In genomic region chr1:127577083-127577482, GRCm38 (mm10) we compare ENCODE assay signal across 10 mouse cellular contexts.
A peak's percentile ranks its signal among the peaks of the same experiment; 100 is the strongest.
DNase-seq lines count a peak whose midpoint lies in the region; ATAC-seq lines count a peak whose summit lies in the region.
"Had no signal": no experiment of that assay in that cellular context is flagged by ENCODE, and none has a peak within 500 bp of the region (broad histone marks: within the 10 kb centered on the region; RNA-seq: fewer than 3 reads in every experiment).

No protein-coding gene starts in this region.

- H3K4me3 ChIP-seq in neural tube, embryonic 11.5 days (ENCODE audit: low read depth, low read length) = no peak overlapping the region
- H3K4me3 ChIP-seq in forebrain, embryonic 11.5 days (ENCODE audit: low read depth, low read length) = no peak overlapping the region
- H3K4me3 ChIP-seq in midbrain, embryonic 10.5 days = no peak overlapping the region
- H3K4me3 ChIP-seq: embryonic facial prominence, embryonic 15.5 days; lung, embryonic 15.5 days had no signal

- H3K9ac ChIP-seq in neural tube, embryonic 11.5 days (ENCODE audit: low read length) = no peak overlapping the region
- H3K9ac ChIP-seq in forebrain, embryonic 11.5 days (ENCODE audit: low read length) = no peak overlapping the region; the same call in 1 of the 2 replicates
- H3K9ac ChIP-seq: embryonic facial prominence, embryonic 15.5 days; lung, embryonic 15.5 days had no signal

- H3K4me2 ChIP-seq in neural tube, embryonic 11.5 days (ENCODE audit: low read depth) = 0 out of 2 replicates have a peak overlapping the region, but pooled peaks have one; percentile 15
- H3K4me2 ChIP-seq in forebrain, embryonic 11.5 days (ENCODE audit: low read depth, low read length, severe bottlenecking) = peak overlapping the region; percentile 27; the same call in 1 of the 2 replicates
- H3K4me2 ChIP-seq: embryonic facial prominence, embryonic 15.5 days; lung, embryonic 15.5 days had no signal

- H3K9me3 ChIP-seq in neural tube, embryonic 11.5 days (ENCODE audit: control insufficient read depth, low read length) = no peaks in the 10 kb centered on the region
- H3K9me3 ChIP-seq in forebrain, embryonic 11.5 days (ENCODE audit: control insufficient read depth, low read length) = no peaks in the 10 kb centered on the region
- H3K9me3 ChIP-seq in midbrain, embryonic 10.5 days (replicated peaks) = no peaks in the 10 kb centered on the region
- H3K9me3 ChIP-seq: embryonic facial prominence, embryonic 15.5 days; lung, embryonic 15.5 days had no signal

- no peaks in the 10 kb centered on the region for H3K36me3 ChIP-seq in neural tube, embryonic 11.5 days (ENCODE audit: control insufficient read depth, insufficient read depth, low read length)
- no peaks in the 10 kb centered on the region for H3K36me3 ChIP-seq in forebrain, embryonic 11.5 days (ENCODE audit: control insufficient read depth, insufficient read depth, low read length)
- no peaks in the 10 kb centered on the region for H3K36me3 ChIP-seq in midbrain, embryonic 10.5 days
- H3K36me3 ChIP-seq: embryonic facial prominence, embryonic 15.5 days; lung, embryonic 15.5 days had no signal

- H3K27ac ChIP-seq in neural tube, embryonic 11.5 days (ENCODE audit: low read depth, low read length) = no peak overlapping the region
- H3K27ac ChIP-seq in forebrain, embryonic 11.5 days (ENCODE audit: low read depth, low read length) = peak overlapping the region; percentile 70
- peak overlapping the region; percentile 80 for H3K27ac ChIP-seq in midbrain, embryonic 10.5 days (replicated peaks)
- H3K27ac ChIP-seq: embryonic facial prominence, embryonic 15.5 days; lung, embryonic 15.5 days had no signal

- peaks cover 13% of the 10 kb centered on the region; the same call in 1 of the 2 replicates for H3K27me3 ChIP-seq in neural tube, embryonic 11.5 days (ENCODE audit: control insufficient read depth, insufficient read depth, low read length)
- no peaks in the 10 kb centered on the region for H3K27me3 ChIP-seq in forebrain, embryonic 11.5 days (ENCODE audit: control insufficient read depth, insufficient read depth, low read length)
- 0 out of 2 replicates have a peak, but pooled peaks cover 7% of the 10 kb centered on the region for H3K27me3 ChIP-seq in midbrain, embryonic 10.5 days (ENCODE audit: low read depth, poor library complexity, severe bottlenecking)
- H3K27me3 ChIP-seq: embryonic facial prominence, embryonic 15.5 days; lung, embryonic 15.5 days had no signal

- 57% methylated on average over 7 of the region's 7 CpGs for WGBS in neural tube, embryonic 11.5 days
- 41% methylated on average over 7 of the region's 7 CpGs for WGBS in forebrain, embryonic 11.5 days
- 59% methylated on average over 7 of the region's 7 CpGs for WGBS in midbrain, embryonic 10.5 days

- H3K4me1 ChIP-seq in neural tube, embryonic 11.5 days (ENCODE audit: control insufficient read depth, insufficient read depth, low read length) = peaks cover 16% of the 10 kb centered on the region
- peaks cover 12% of the 10 kb centered on the region; the same call in 1 of the 2 replicates for H3K4me1 ChIP-seq in forebrain, embryonic 11.5 days (replicated peaks; ENCODE audit: control insufficient read depth, insufficient read depth, low read length)
- peaks cover 41% of the 10 kb centered on the region for H3K4me1 ChIP-seq in midbrain, embryonic 10.5 days
- H3K4me1 ChIP-seq: embryonic facial prominence, embryonic 15.5 days; lung, embryonic 15.5 days had no signal

- ATAC-seq in neural tube, embryonic 11.5 days (ENCODE audit: insufficient read depth, low FRiP score, low TSS enrichment) = peak; percentile 73
- peak; percentile 57 for ATAC-seq in forebrain, embryonic 11.5 days (replicated peaks; ENCODE audit: low FRiP score)

- peak; percentile 53 for DNase-seq in neural tube, embryonic 11.5 days (ENCODE audit: low spot score)
- no peak for DNase-seq in neural tube, embryonic 10.5 days (ENCODE audit: extremely low spot score, low spot score)
- peak; percentile 59 for DNase-seq in forebrain, embryonic 11.5 days (ENCODE audit: low spot score)
- no peak for DNase-seq in midbrain, embryonic 10.5 days (ENCODE audit: low spot score)
- DNase-seq in testis, postnatal 14 days (ENCODE audit: low spot score) = no peak
- no peak for DNase-seq in ovary, postnatal 36 days (ENCODE audit: low spot score)
- no peak for DNase-seq in layer of hippocampus, postnatal 10 days (ENCODE audit: low spot score in 2 of 2)
- DNase-seq: adrenal gland, adult 2 months had no signal

Comparison
In these comparisons a context has a peak if more than half of its experiments do, and no peak if none do; other contexts are left out.
1. DNase-seq: peak in neural tube, embryonic 11.5 days (single experiment) and forebrain, embryonic 11.5 days (single experiment); none in neural tube, embryonic 10.5 days (single experiment), midbrain, embryonic 10.5 days (single experiment), testis, postnatal 14 days (single experiment), ovary, postnatal 36 days (single experiment) and layer of hippocampus, postnatal 10 days (0 of 2).